Mouse (Mus musculus) midbrain, embryonic 16.5 days (tissue): ENCODE results near the gene Muc4. TPM values are rescaled to one million over a fixed set of nuclear protein-coding genes. Genes with fewer than 3 reads are reported as not detected.

Experiments
- ATAC-seq: fragments of 200-750 bp; cut with Nextera tagmentation; 2 replicates; pipeline ENCODE4 v1.8.0; 2017; ENCODE audit warnings: moderate TSS enrichment
- H3K27ac ChIP-seq: fragments of 300-500 bp; sonication (generic); 2 replicates; pipeline ENCODE4 v1.5.1; 2014; ENCODE audit warnings: mild to moderate bottlenecking, low read length, mixed read lengths
- H3K27me3 ChIP-seq: fragments of 300-500 bp; sonication (generic); 2 replicates; pipeline ENCODE4 v1.6.1; 2014; ENCODE audit warnings: low read depth, low read length, mixed read lengths; ENCODE audit not compliant: control insufficient read depth, insufficient read depth
- H3K36me3 ChIP-seq: fragments of 300-500 bp; sonication (generic); 2 replicates; pipeline ENCODE4 v1.6.1; 2014; ENCODE audit warnings: mild to moderate bottlenecking, low read length, moderate library complexity, mixed read lengths; ENCODE audit not compliant: control insufficient read depth, insufficient read depth
- H3K4me1 ChIP-seq: fragments of 300-500 bp; sonication (generic); 2 replicates; pipeline ENCODE4 v1.6.1; 2014; ENCODE audit warnings: mild to moderate bottlenecking, low read length, mixed read lengths; ENCODE audit not compliant: control insufficient read depth, insufficient read depth
- H3K4me2 ChIP-seq: fragments of 300-500 bp; sonication (generic); 2 replicates; pipeline ENCODE4 v1.6.1; 2014; ENCODE audit warnings: mild to moderate bottlenecking, low read length, mixed read lengths
- H3K4me3 ChIP-seq: fragments of 300-500 bp; sonication (generic); 2 replicates; pipeline ENCODE4 v1.5.1; 2014; ENCODE audit warnings: low read depth, mild to moderate bottlenecking, low read length, moderate library complexity, mixed read lengths
- H3K9ac ChIP-seq: fragments of 300-500 bp; sonication (generic); 2 replicates; pipeline ENCODE4 v1.6.1; 2014; ENCODE audit warnings: low read depth, low read length, mixed read lengths
- H3K9me3 ChIP-seq: fragments of 300-500 bp; sonication (generic); replicated peaks from 2 replicates; pipeline ENCODE4 v1.6.1; 2014; ENCODE audit warnings: mild to moderate bottlenecking, low read length, mixed read lengths; ENCODE audit not compliant: control insufficient read depth, poor library complexity, severe bottlenecking
- WGBS: fragments of 180-500 bp; shearing (Covaris S2); extraction: QIAGEN DNeasy Blood & Tissue Kit; methylation state at CpG from one replicate; pipeline ENCODE4 v1.1.7; 2014; 5-methylcytosine and 5-hydroxymethylcytosine counted together
- polyA plus RNA-seq: library from polyadenylated mRNA; unstranded; fragments of >200 nt; fragmentation: Nextera tagmentation; extraction: Ambion mirVana; gene quantifications from 2 replicates; pipeline ENCODE4 v1.2.1, GENCODE M21; 2015

Muc4 gene
- polyA plus RNA-seq, 1 experiment from 2014 or later = not detected

DNA sequence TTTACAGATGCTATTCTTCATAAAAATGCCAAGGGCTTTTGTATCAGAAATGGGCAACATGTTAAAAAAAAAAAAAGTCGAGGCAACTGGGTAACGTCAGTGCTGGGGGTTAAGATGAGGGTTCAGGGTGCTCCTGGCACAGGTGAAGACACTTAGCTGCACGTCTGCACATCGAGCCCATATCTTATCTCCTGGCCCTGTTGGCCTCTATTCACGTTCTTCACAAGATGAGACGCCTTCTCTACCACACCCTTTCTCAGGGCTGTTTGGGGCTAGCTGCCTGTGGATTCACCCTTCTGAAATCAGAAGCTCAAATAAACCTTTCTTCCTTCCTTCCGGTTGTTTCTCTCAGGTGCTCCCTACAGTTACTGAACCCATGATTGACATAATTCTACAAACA, 12.5 kb upstream of the Muc4 start:
- Histone ChIP-seq H3K4me3 (no peak overlapping the region), H3K27ac (no peak overlapping the region), H3K4me1 (no peaks in the 10 kb centered on the region), H3K9ac (no peak overlapping the region), H3K36me3 (no peaks in the 10 kb centered on the region), H3K9me3 (no peaks in the 10 kb centered on the region), H3K4me2 (no peak overlapping the region), H3K27me3 (no peaks in the 10 kb centered on the region)
- ATAC-seq = no peak
- WGBS = 92% methylated on average over 7 of the region's 7 CpGs

DNA sequence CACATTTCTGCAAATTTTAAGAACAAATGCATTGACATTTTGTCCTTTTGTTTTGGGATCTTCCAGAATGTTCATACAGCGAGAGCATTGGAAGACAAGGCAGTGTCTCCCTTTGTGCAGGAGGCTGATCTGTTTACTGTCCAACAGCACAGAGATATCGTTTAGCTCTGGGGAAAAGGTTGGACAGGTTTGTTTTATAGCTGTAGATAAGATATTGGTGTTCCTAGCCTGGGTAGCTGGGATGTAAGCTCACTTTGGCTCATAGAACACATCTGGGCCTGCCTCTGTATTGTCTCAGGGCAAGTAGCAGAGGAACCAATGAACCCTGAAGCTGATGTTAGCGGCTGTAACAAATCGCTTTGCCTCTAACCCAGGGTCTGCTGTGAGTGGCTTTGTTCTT, 11.9 kb upstream of the Muc4 start:
- H3K4me2 ChIP-seq = no peak overlapping the region
- ATAC-seq = no peak
- no peaks in the 10 kb centered on the region for H3K27me3 ChIP-seq
- H3K9ac ChIP-seq = no peak overlapping the region
- 71% methylated on average over 4 of the region's 4 CpGs for WGBS
- no peak overlapping the region for H3K4me3 ChIP-seq
- H3K9me3 ChIP-seq = no peaks in the 10 kb centered on the region
- H3K36me3 ChIP-seq = no peaks in the 10 kb centered on the region
- H3K27ac ChIP-seq = no peak overlapping the region
- H3K4me1 ChIP-seq = no peaks in the 10 kb centered on the region

DNA sequence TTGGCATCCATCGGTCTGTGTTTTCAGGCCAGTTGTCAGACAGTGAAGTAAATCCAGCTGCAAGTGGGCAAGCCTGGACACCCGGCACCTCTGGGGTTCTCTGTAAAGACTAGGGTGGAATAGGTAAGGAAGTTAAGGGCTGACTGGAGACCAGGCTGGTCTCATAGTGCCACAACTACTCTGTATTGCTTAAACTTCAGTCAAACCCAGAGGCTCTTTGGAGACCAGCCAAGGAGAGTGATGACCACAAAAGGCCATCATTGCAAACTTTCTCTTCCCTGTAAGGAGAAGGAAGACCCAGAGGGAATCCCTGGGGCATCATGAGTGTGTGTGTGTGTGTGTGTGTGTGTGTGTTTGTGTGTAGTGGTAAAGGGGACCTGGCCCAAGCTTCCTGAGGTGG, 11.4 kb upstream of the Muc4 start:
- H3K4me3 ChIP-seq = no peak overlapping the region
- no peak overlapping the region for H3K27ac ChIP-seq
- H3K4me1 ChIP-seq = no peaks in the 10 kb centered on the region
- no peak overlapping the region for H3K9ac ChIP-seq
- H3K4me2 ChIP-seq = no peak overlapping the region
- WGBS = 81% methylated on average over 2 of the region's 2 CpGs
- no peaks in the 10 kb centered on the region for H3K27me3 ChIP-seq
- H3K36me3 ChIP-seq = no peaks in the 10 kb centered on the region
- ATAC-seq = no peak
- H3K9me3 ChIP-seq = no peaks in the 10 kb centered on the region

DNA sequence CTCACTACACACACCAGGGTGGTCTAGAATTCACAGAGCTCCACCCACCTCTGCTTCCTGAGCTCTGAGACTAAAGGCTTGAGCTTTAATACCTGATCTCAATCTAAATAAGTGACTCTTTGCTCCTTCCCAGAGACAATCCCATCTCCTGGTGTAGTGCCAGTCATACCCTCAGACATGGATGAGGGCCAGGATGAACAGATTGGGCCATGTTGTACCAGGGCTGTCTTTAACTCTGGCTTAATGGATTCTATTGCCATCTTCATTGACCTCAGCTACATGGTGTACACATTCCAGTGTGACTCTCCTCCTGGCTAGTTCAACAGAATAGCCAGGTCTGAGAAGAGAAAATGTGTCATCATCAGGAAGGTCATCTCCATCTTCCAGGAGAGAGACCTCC, 9.2 kb upstream of the Muc4 start:
- no peaks in the 10 kb centered on the region for H3K36me3 ChIP-seq
- H3K4me3 ChIP-seq = no peak overlapping the region
- H3K27ac ChIP-seq = no peak overlapping the region
- H3K4me1 ChIP-seq = no peaks in the 10 kb centered on the region
- H3K4me2 ChIP-seq = no peak overlapping the region
- H3K9ac ChIP-seq = no peak overlapping the region
- H3K9me3 ChIP-seq = no peaks in the 10 kb centered on the region
- no peaks in the 10 kb centered on the region for H3K27me3 ChIP-seq
- ATAC-seq = no peak

DNA sequence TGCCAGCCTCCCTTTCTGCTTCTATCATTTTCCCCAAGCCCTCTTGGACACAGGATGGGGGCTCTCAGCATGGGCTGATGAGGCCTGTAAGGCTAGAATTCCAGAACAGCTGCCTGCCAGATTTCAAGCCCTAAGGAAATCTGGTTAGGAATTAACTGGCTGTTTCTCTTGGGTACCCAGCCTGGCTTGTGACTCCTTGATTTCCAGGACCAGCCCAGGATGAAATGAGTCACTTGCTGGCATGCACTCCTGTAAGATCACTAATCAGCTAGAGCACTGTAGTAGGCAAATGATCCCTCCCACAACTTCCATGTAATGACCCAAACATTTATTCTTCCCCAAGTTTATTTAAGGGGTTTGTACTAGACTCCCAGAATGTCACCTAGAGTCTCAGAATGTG, 7.4 kb upstream of the Muc4 start:
- H3K36me3 ChIP-seq = no peaks in the 10 kb centered on the region
- ATAC-seq = no peak
- no peak overlapping the region for H3K9ac ChIP-seq
- H3K27me3 ChIP-seq = no peaks in the 10 kb centered on the region
- H3K4me3 ChIP-seq = no peak overlapping the region
- no peaks in the 10 kb centered on the region for H3K9me3 ChIP-seq
- no peak overlapping the region for H3K4me2 ChIP-seq
- H3K27ac ChIP-seq = no peak overlapping the region
- H3K4me1 ChIP-seq = no peaks in the 10 kb centered on the region

DNA sequence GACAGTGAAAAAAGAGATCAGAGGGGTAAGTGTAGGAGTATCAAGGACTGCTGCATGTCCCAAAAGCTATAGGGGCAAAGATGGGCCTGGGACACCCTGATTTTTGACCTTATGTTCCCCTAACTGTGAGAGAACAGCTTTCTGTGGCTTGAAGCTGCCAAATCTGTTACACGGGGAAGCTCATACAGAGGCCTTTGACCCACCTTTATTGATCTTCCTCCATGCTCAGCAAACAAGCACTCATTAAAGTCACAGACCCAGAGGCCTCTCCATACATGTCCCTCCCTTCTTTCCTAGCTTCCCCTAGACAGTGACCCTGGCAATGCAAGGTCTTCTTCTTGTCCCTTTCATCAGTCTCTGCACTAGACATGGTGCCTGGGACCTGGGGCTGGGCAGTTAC, 7.0 kb upstream of the Muc4 start:
- WGBS = 65% methylated on average over 1 of the region's 1 CpGs
- ATAC-seq = no peak

DNA sequence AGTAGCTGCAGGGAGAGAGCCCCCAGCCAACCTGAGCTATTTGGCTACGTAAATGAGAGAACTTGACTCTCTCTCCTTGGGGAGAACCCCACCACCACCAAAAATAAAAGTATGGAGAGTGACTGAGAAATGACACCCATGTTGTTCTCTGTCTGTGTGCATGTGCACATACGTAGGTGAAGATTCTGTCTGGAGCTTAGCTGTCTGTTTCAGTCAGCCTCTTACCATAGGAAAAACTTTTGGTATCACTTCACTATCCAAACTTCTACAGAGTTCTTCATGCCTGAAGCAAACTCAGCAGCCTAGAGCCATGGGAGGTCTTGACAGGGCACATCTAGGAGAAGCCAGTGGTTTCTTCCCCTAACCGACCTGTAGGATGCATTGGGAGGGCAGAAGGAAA, 2.5 kb upstream of the Muc4 start:
- Histone ChIP-seq H3K4me2 (no peak overlapping the region), H3K4me1 (no peaks in the 10 kb centered on the region), H3K27me3 (no peaks in the 10 kb centered on the region), H3K27ac (no peak overlapping the region), H3K4me3 (no peak overlapping the region), H3K36me3 (no peaks in the 10 kb centered on the region), H3K9me3 (no peaks in the 10 kb centered on the region), H3K9ac (no peak overlapping the region)
- ATAC-seq = no peak
- 91% methylated on average over 3 of the region's 3 CpGs for WGBS

More for the DNA sequence above, 7.0 kb upstream of the Muc4 start:
- no peaks in the 10 kb centered on the region for H3K9me3 ChIP-seq
- H3K4me1 ChIP-seq = no peaks in the 10 kb centered on the region
- H3K4me3 ChIP-seq = no peak overlapping the region
- no peak overlapping the region for H3K9ac ChIP-seq
- H3K27me3 ChIP-seq = no peaks in the 10 kb centered on the region
- no peak overlapping the region for H3K4me2 ChIP-seq
- H3K27ac ChIP-seq = no peak overlapping the region
- no peaks in the 10 kb centered on the region for H3K36me3 ChIP-seq

DNA sequence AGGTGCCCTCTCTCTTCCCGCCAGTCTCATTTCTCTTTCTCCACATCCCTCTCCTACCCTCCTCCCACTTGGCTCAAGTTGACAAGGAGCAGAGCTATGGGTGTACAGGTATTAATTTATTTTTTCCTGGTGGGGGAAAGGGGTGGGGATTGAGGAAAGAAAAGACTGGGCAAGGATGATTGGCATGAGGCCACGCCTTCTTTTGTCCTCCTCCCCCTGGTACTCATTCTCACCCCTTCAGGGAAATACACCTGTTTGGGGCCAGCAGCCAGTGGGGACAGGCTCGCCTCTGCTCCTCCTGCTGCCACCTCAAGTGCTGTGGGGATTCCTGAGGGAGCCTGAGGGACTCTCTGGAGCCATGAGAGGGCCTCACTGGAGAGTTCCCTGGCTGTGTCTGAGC, 336 bp downstream of the Muc4 start:
- Histone ChIP-seq H3K27ac (no peak overlapping the region), H3K36me3 (no peaks in the 10 kb centered on the region), H3K4me3 (no peak overlapping the region), H3K4me1 (no peaks in the 10 kb centered on the region), H3K27me3 (no peaks in the 10 kb centered on the region), H3K4me2 (no peak overlapping the region), H3K9me3 (no peaks in the 10 kb centered on the region), H3K9ac (no peak overlapping the region)
- ATAC-seq = no peak
- WGBS = 57% methylated on average over 3 of the region's 3 CpGs

DNA sequence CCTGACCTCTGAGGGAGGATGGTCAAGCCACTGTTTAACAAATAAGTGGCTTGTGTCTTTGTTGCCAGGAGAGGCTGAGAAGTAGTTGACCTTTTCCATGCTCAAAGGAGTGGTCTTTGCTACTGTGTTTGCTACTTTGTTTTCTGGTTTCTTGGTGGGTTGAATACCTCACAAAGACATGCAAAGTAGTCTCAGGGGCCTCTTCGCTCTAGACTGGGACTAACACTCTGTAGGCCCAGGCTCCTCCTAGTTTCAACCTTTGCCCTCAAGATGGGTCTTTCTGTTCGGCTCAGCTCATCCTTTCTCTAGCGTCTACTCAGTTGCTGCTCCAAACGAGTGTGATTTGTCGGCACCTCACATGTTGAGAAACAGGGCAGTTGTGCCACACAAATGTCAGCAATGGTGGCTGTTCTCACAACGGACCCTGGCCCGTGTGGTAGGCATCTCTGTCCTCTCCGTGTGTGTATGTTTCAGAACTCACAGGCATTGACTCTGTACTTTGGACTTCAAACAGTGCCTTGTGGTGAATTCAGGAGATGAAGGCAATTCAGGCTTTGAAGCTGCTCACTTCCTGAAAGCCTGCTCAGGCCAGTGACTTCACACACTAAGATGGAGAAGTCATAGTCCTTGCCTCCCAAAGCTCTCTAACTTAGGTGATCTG, 4.4 kb downstream of the Muc4 start:
- WGBS = 70% methylated on average over 8 of the region's 8 CpGs
- no peak for ATAC-seq

More for the DNA sequence above, 4.4 kb downstream of the Muc4 start:
- Histone ChIP-seq H3K9ac (no peak overlapping the region), H3K27me3 (no peaks in the 10 kb centered on the region), H3K9me3 (no peaks in the 10 kb centered on the region), H3K27ac (no peak overlapping the region), H3K4me2 (no peak overlapping the region), H3K4me3 (no peak overlapping the region), H3K4me1 (no peaks in the 10 kb centered on the region), H3K36me3 (no peaks in the 10 kb centered on the region)
